Mouse (Mus musculus): Measurements from ENCODE around the gene BC017158. TPM values are rescaled to one million over a fixed set of nuclear protein-coding genes. Genes with fewer than 3 reads are reported as not detected.
A peak's percentile ranks its signal among the peaks of the same experiment; 100 is the strongest.
"Not testable (repeated sequence)": the region's sequence is repeated elsewhere in the genome, so short reads cannot be mapped to it uniquely, and the experiment has no call there.

Gene BC017158
- total and polyA plus RNA-seq, 3 experiments = 6.2 to 12.7 (median 6.5) TPM

DNA sequence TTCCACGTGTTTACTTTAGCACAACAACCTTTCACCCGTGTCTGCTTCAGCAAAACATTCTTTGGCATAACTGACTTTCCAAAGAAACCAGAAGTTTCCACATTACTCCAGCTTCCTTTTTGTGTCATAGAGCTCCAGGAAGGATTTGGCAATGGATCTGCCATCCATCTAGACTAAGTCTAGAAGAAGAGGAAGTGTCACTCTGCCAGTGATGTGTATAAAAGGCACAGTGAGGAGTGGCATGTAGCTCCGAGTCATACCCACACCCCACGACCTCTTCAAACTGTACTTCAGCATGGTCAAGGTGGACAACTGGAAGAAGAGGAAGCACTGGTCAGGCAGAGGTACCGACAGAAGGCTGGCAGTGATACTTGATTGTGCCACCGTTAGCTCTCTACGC, 46.5 kb upstream of the BC017158 start:
- Histone ChIP-seq H3K4me1 (ENCODE audit: control insufficient read depth, insufficient read depth, low read length) (peaks cover 2% of the 10 kb centered on the region), H3K27ac (no peak overlapping the region), H3K9ac (ENCODE audit: low read depth, low read length) (no peak overlapping the region), H3K27me3 (ENCODE audit: control insufficient read depth, insufficient read depth, low read length) (no peaks in the 10 kb centered on the region), H3K79me2 (replicated peaks; ENCODE audit: control insufficient read depth, insufficient read depth, low read length) (no peaks in the 10 kb centered on the region), H3K36me3 (ENCODE audit: control insufficient read depth, insufficient read depth, low read length) (no peaks in the 10 kb centered on the region), H3K4me3 (no peak overlapping the region)
- WGBS = 67% methylated on average over 7 of the region's 7 CpGs
- intact Hi-C loops (cut with DNase I) = no loop called here
- TF ChIP-seq EP300 (IDR thresholded peaks at IDR 0.05; ENCODE audit: insufficient read depth, low read depth, low read length) = no peak
- TF ChIP-seq CTCF (IDR thresholded peaks at IDR 0.05) = no peak
- no peak for TF ChIP-seq POLR2A (IDR thresholded peaks at IDR 0.05; ENCODE audit: insufficient read depth, low read depth, low read length)
- DNase-seq = no peak

DNA sequence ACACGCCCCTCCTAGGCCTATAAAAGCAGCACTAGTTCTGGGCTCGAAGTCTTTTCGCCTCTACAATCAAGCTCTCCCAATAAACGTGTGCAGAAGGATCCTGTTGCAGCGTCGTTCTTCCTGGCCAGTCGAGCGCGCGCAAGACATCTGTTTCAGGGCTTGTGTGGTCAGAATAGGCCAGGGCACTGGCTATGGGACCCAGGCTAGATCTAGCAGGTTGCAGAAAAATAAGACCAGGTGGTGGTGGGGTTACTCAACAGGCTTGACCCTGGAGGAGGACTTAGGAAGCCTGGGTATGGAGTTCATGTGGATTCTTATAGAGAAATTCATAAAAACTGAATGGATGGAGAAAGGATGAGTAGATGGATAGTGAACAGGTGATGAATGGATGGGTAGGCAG, 44.7 kb upstream of the BC017158 start:
- H3K4me3 ChIP-seq; H3K27me3 ChIP-seq (ENCODE audit: control insufficient read depth, insufficient read depth, low read length); intact Hi-C loops (cut with DNase I); DNase-seq; H3K4me1 ChIP-seq (ENCODE audit: control insufficient read depth, insufficient read depth, low read length); H3K36me3 ChIP-seq (ENCODE audit: control insufficient read depth, insufficient read depth, low read length); H3K9ac ChIP-seq (ENCODE audit: low read depth, low read length); H3K27ac ChIP-seq; H3K79me2 ChIP-seq (replicated peaks; ENCODE audit: control insufficient read depth, insufficient read depth, low read length): not testable (repeated sequence)
- WGBS = 89% methylated on average over 8 of the region's 10 CpGs

DNA sequence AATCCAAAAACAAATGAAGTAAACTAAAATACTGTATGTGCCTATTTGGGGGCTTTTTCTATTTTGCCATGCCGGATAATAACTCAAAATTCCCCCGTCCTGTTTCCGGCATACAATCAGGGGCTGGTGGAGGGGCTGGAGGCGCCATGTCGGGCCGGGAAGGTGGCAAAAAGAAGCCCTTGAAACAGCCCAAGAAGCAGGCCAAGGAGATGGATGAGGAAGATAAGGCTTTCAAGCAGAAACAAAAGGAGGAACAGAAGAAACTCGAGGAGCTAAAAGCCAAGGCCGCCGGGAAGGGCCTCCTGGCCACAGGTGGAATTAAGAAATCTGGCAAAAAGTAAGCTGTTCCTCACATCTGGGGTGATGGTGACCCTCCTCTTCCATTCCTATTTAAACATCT, 42.4 kb upstream of the BC017158 start:
- H3K27me3 ChIP-seq (ENCODE audit: control insufficient read depth, insufficient read depth, low read length); H3K4me3 ChIP-seq; H3K79me2 ChIP-seq (replicated peaks; ENCODE audit: control insufficient read depth, insufficient read depth, low read length); H3K4me1 ChIP-seq (ENCODE audit: control insufficient read depth, insufficient read depth, low read length); intact Hi-C loops (cut with DNase I); H3K9ac ChIP-seq (ENCODE audit: low read depth, low read length); H3K27ac ChIP-seq; H3K36me3 ChIP-seq (ENCODE audit: control insufficient read depth, insufficient read depth, low read length); DNase-seq: not testable (repeated sequence)
- 63% methylated on average over 9 of the region's 9 CpGs for WGBS

DNA sequence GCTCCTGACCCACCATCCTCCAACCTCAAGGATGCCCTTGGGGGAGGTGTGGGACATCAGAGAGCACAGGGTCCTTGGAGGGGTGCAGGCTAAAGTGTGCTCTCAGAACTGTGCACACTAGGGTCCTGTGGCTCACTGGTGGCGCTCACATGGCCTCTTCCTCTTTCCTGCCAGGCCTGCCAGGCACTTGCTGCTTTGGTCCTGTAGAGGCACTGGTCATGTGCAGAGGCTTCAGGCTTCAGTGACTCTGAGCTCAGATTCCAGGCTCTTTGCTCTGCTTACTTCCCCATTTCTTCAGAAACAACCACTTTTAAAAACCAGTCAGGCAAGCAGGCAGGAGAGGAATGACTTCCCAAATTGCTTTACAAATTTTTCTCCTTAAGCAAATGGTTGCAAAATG, 34.9 kb upstream of the BC017158 start:
- Histone ChIP-seq H3K27me3 (ENCODE audit: control insufficient read depth, insufficient read depth, low read length) (no peaks in the 10 kb centered on the region), H3K4me1 (ENCODE audit: control insufficient read depth, insufficient read depth, low read length) (no peaks in the 10 kb centered on the region), H3K4me3 (no peak overlapping the region), H3K79me2 (replicated peaks; ENCODE audit: control insufficient read depth, insufficient read depth, low read length) (no peaks in the 10 kb centered on the region), H3K27ac (no peak overlapping the region), H3K36me3 (ENCODE audit: control insufficient read depth, insufficient read depth, low read length) (no peaks in the 10 kb centered on the region), H3K9ac (ENCODE audit: low read depth, low read length) (no peak overlapping the region)
- DNase-seq = peak in 1 of 2 experiments; percentile 28
- intact Hi-C loops (cut with DNase I) = no loop called here
- no peak for TF ChIP-seq CTCF (IDR thresholded peaks at IDR 0.05)
- no peak for TF ChIP-seq EP300 (IDR thresholded peaks at IDR 0.05; ENCODE audit: insufficient read depth, low read depth, low read length)
- 82% methylated on average over 1 of the region's 1 CpGs for WGBS

DNA sequence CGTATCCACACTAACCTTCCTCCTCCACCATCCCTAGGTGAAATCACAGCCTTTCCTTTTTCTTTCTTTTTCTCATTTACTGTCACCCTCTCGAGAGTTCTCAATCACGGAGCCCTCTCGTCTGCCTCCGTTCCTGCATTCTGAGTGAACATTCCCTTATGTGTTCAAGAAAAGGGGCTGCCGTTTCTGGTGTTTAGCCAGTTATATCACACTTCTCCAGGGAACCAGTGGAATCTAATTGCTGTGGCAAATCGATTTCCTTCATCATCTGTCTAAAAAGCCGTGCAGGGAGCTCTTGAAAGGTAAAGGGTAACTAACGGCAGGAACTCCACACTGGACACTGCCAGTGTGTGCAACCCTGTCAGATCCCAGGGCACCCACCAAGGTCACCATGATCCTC, 33.0 kb upstream of the BC017158 start:
- 67% methylated on average over 9 of the region's 9 CpGs for WGBS
- Histone ChIP-seq H3K4me3 (no peak overlapping the region), H3K4me1 (ENCODE audit: control insufficient read depth, insufficient read depth, low read length) (no peaks in the 10 kb centered on the region), H3K9ac (ENCODE audit: low read depth, low read length) (no peak overlapping the region), H3K79me2 (replicated peaks; ENCODE audit: control insufficient read depth, insufficient read depth, low read length) (no peaks in the 10 kb centered on the region), H3K36me3 (ENCODE audit: control insufficient read depth, insufficient read depth, low read length) (no peaks in the 10 kb centered on the region), H3K27me3 (ENCODE audit: control insufficient read depth, insufficient read depth, low read length) (no peaks in the 10 kb centered on the region), H3K27ac (no peak overlapping the region)
- no peak for DNase-seq
- intact Hi-C loops (cut with DNase I) = no loop called here
- no peak for TF ChIP-seq POLR2A (IDR thresholded peaks at IDR 0.05; ENCODE audit: insufficient read depth, low read depth, low read length)
- no peak for TF ChIP-seq CTCF (IDR thresholded peaks at IDR 0.05)
- TF ChIP-seq EP300 (IDR thresholded peaks at IDR 0.05; ENCODE audit: insufficient read depth, low read depth, low read length) = no peak

DNA sequence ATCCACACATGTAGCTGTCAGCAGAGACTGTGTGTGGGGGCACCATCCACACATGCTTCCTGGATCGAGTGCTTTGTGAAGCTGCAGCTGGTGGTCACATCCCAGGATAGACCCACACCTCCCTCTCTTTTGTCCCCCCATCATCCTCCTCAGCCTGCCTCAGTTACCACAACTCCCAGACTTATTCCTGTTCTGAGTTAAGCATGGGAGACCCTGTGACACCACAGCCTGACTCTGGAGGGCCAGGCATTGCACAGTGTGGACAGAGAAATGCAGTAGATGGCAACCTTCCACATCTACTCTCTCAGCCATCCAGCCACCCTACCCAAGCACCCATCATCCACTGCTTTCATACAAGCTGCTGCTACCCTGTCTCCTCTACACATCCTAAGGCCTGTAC, 27.0 kb upstream of the BC017158 start:
- 79% methylated on average over 1 of the region's 1 CpGs for WGBS
- Histone ChIP-seq H3K27ac (no peak overlapping the region), H3K27me3 (ENCODE audit: control insufficient read depth, insufficient read depth, low read length) (no peaks in the 10 kb centered on the region), H3K79me2 (replicated peaks; ENCODE audit: control insufficient read depth, insufficient read depth, low read length) (no peaks in the 10 kb centered on the region), H3K9ac (ENCODE audit: low read depth, low read length) (no peak overlapping the region), H3K4me3 (no peak overlapping the region), H3K4me1 (ENCODE audit: control insufficient read depth, insufficient read depth, low read length) (no peaks in the 10 kb centered on the region; the same call in 1 of the 2 replicates), H3K36me3 (ENCODE audit: control insufficient read depth, insufficient read depth, low read length) (no peaks in the 10 kb centered on the region)
- no peak for TF ChIP-seq CTCF (IDR thresholded peaks at IDR 0.05)
- no peak for TF ChIP-seq EP300 (IDR thresholded peaks at IDR 0.05; ENCODE audit: insufficient read depth, low read depth, low read length)
- no peak for TF ChIP-seq POLR2A (IDR thresholded peaks at IDR 0.05; ENCODE audit: insufficient read depth, low read depth, low read length)
- DNase-seq = no peak
- intact Hi-C loops (cut with DNase I) = no loop called here

DNA sequence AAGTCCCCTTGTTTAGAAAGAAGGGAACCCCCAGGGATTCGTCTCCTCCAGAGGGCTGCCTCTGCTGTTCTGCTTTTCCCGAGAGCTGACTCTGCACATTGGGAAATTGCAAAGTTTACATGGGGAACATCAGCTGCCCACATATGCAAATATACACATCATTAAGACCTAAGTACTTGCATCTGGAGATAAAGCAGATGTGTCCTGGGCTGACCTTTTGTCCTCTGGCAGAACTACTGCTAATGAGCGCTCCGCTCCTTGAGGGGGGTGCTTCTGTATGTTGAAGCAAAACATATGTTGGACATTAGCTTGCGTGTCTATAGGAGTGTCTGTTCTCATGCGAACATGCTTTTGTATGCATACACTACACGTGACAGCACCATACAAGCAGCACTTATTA, 23.3 kb upstream of the BC017158 start:
- Histone ChIP-seq H3K4me3 (no peak overlapping the region), H3K9ac (ENCODE audit: low read depth, low read length) (no peak overlapping the region), H3K27me3 (ENCODE audit: control insufficient read depth, insufficient read depth, low read length) (no peaks in the 10 kb centered on the region), H3K79me2 (replicated peaks; ENCODE audit: control insufficient read depth, insufficient read depth, low read length) (no peaks in the 10 kb centered on the region), H3K4me1 (ENCODE audit: control insufficient read depth, insufficient read depth, low read length) (no peaks in the 10 kb centered on the region; the same call in 1 of the 2 replicates), H3K36me3 (ENCODE audit: control insufficient read depth, insufficient read depth, low read length) (no peaks in the 10 kb centered on the region), H3K27ac (no peak overlapping the region)
- intact Hi-C loops (cut with DNase I) = no loop called here
- 71% methylated on average over 7 of the region's 7 CpGs for WGBS
- peak in 1 of 2 experiments; percentile 6 for DNase-seq
- TF ChIP-seq EP300 (IDR thresholded peaks at IDR 0.05; ENCODE audit: insufficient read depth, low read depth, low read length) = no peak
- TF ChIP-seq POLR2A (IDR thresholded peaks at IDR 0.05; ENCODE audit: insufficient read depth, low read depth, low read length) = no peak
- no peak for TF ChIP-seq CTCF (IDR thresholded peaks at IDR 0.05)

Measured in heart, adult 2 months (tissue).